Mouse (Mus musculus) spleen, adult 10 weeks (tissue): ENCODE measurements around the gene Gm7903. TPM values are rescaled to one million over a fixed set of nuclear protein-coding genes. Genes with fewer than 3 reads are reported as not detected.

Experiments used
- polyA plus RNA-seq: library from polyadenylated mRNA; stranded (reverse); fragments of 350-450 nt; fragmentation: Illumina TruSeq; extraction: RNeasy Lipid Tissue Mini Kit (QIAGEN cat#74804); gene quantifications from one replicate; pipeline ENCODE4 v1.2.3, GENCODE M21; 2015; ENCODE audit warnings: low replicate concordance; ENCODE audit not compliant: insufficient read depth

The Gm7903 gene
- polyA plus RNA-seq = not detected

GRCm38 (mm10) chrX:135433535-135433934 is at the start of gene Gm7903:
Gm7903 (plus strand) TSS chrX:135433835.

Other genes starting within 250 kb of the Gm7903 start
- gene Tceal6, start 223.1 kb upstream of the Gm7903 start, polyA plus RNA-seq = not detected
- not detected for gene Pramel3, start 131.5 kb upstream of the Gm7903 start, polyA plus RNA-seq
- not detected for gene Gm5128, start 60.6 kb upstream of the Gm7903 start, polyA plus RNA-seq
- not detected for gene AV320801, start 60.8 kb downstream of the Gm7903 start, polyA plus RNA-seq
- gene Nxf7, start 164.9 kb downstream of the Gm7903 start, polyA plus RNA-seq = 0.32 TPM
- not detected for gene Prame, start 193.9 kb downstream of the Gm7903 start, polyA plus RNA-seq